Mouse (Mus musculus) cerebellum, adult (tissue): Measurements from ENCODE around the gene Igf2r.

Source experiments
- ATAC-seq: cut with Nextera tagmentation; 2 replicates; pipeline ENCODE4 v1.9.2; 2017; ENCODE audit warnings: mild to moderate bottlenecking, moderate library complexity, mixed read lengths; ENCODE audit not compliant: insufficient number of reproducible peaks, low FRiP score, low TSS enrichment

The Igf2r gene

DNA sequence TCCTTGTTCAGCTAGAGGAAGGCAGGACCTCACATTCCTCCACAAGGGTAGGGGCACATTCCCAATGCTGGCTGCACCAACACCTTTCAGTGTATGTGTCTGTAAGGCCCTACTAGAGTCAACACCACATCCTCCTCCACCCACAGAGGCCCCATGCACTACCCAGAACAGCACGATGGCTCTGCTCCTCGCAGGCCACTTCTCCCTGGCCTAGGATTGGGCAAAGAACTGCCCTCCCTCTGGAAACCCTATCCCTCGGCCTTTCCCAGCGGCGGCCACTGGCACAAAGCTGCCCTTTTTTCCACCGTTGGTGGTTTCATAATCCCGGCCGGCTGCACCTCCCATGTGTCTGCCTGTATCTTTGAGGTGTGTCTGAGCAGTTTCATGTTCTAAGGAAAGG lies 46.8 kb downstream of the Igf2r start:
- no peak for ATAC-seq

DNA sequence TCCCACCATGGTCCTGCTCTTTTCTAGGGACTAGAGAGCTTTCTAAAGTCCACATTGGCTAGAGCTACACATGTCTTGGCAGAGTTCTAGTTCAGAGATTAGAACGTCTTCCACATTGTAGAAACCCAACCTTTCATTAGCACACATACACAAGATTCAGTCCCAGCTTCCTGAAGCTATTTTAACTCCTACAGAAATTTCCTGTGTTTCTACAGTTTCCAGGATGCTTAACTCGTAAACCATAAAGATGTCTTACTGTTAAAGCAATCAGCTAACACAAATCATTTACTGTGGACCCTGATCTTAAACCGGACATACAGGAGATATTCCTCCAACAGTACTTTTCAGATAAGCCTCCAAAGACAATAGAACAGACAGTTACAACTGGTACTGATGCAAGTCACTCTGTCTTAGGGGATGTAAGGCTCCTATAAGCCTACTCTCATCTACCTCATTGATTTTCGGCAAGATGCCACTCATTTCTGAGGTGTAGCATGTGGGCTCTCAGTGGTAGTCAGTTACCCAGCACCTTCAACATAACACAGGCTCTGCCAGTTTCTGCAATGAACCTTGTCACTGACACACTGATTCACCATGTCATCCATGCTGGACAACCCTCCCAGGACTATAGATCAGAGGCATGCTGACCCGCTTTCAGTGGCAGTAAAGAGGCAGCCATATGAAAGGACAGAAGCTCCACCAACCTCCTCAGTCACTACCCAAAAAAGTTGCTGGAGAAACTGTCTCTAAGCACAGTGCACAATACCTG lies 48.2 kb downstream of the Igf2r start:
- ATAC-seq: no peak

DNA sequence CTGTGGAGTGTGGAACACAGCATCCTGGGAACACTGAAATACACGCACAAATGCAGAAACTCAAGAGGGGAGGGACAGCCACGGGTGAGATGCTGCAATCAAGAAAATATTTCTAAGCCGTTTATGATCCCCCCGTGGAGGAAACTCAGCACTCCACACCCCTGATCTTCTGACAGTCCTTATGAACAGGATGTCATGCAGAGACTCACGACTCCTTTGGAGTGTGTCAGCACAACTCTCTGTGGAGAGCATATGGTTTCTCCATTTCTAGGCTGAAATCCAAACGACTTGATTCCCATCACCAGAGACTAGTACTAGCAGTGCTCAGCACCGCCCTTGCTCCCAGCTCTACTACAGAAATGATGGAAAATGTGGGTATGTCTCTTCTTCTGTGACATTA lies 51.2 kb downstream of the Igf2r start:
- ATAC-seq: peak; percentile 84

DNA sequence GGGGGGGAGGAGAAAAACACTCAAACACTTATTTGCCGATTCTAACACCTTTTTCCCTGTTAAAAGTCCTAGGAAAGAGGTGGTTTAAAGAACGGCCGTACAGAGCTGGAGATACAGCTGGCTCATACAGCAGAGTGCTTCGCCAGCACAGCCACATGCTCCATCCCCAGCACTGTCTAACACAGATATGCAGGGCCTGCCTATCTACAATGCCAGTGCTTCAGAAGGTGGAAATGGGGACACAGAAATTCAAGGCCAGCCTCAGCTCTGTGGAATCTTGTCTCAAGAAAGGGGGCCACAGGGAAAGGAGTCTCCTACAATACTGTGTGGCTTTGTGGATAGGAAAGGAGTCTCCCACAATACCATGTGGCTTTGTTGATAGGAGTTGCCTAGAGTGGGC lies 52.0 kb downstream of the Igf2r start:
- no peak for ATAC-seq

DNA sequence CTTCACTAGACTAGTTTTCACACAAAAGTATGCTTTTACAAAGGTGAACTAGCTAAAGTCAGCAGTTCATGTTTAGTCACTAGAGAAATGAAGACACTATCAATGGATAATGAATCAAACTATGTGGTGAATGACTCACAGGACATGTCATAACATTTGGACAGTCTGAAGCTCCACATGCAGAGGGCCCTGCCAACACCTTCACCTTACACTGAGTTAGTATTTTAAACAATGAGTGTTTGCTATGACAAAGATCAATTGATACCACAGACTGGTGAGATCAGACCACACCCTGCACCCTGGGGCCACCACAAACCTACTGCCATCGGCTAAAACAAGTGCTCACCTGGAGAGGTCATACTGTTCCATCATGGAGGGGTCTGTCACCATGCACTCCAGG lies 54.4 kb downstream of the Igf2r start:
- ATAC-seq: no peak

DNA sequence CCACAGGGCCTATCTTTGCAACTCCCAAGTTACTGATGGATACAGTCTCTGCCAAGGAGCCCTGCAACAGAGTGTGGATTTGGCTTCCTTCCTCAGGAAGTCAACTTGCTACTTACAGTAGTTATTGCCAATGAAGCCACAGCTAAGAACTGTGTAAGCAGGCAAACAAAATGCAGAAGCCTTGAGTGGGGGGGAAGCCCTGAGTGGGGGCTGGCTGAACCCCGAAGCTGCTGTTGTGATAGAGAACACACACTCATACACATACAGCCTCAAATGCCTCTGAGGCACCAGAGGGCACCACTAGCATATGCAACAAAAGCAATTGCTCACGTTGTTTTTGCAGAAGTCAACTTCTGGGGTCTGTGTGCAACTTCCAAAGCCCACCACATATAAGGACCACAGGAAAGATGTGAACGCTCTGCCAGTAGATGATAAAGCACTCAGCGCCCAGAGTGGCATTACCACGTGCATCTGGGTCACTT lies 55.3 kb downstream of the Igf2r start:
- no peak for ATAC-seq

DNA sequence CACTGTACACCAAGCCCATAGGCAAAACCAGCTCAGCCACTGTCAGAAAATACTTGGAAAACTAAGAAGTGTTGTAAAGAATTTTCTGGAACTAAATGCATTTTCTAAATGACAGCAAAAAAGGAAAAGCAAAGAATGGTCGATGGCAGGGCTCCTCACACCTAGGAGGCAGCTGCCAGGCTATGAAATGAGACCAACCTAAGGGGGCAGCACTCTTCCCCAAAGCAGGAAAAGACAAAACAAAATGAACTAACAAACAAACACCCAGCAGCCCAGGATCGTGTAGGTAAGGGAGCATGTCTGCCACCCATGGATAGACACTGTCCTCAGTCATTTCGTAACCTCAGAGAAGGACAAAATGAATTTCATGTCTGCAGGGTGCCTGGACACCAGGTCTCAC lies 56.5 kb downstream of the Igf2r start:
- ATAC-seq: no peak

DNA sequence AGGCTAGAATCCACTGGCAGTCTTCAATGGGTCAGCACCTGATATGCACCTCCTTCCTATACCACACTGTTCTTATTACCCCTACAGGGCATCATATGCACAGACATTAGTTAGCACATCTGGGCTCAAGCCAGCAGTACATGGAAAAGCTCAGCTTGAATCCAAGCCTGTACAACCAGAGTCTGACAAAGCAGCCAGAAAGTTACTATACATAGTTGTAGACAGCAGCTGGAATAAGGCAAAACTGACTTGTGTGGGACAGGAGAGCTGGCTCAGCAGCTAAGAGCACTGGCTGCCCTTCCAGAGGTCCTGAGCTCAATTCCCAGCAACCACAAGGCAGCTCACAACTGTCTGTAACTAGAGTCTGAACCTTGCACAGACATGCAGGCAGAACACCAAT lies 57.3 kb downstream of the Igf2r start:
- ATAC-seq: no peak

DNA sequence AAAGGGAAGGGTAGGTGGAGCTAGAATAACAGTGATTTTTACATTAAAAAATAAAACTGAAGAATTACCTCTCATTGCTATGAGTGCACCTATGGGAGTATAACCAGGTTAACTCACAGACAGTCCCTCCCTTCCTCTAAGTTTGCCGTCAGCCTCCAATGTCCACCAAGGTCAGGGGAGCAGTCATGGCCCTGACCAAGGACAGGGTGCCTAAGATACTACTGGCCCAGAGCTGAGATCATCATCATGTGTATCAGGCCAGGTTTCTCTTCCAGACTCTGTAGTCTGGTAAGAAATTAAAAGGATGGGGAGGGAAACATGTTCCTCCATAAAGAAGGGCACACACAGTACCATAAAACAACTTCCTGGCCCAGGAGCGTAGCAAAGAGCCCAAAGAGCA lies 58.5 kb downstream of the Igf2r start:
- no peak for ATAC-seq

DNA sequence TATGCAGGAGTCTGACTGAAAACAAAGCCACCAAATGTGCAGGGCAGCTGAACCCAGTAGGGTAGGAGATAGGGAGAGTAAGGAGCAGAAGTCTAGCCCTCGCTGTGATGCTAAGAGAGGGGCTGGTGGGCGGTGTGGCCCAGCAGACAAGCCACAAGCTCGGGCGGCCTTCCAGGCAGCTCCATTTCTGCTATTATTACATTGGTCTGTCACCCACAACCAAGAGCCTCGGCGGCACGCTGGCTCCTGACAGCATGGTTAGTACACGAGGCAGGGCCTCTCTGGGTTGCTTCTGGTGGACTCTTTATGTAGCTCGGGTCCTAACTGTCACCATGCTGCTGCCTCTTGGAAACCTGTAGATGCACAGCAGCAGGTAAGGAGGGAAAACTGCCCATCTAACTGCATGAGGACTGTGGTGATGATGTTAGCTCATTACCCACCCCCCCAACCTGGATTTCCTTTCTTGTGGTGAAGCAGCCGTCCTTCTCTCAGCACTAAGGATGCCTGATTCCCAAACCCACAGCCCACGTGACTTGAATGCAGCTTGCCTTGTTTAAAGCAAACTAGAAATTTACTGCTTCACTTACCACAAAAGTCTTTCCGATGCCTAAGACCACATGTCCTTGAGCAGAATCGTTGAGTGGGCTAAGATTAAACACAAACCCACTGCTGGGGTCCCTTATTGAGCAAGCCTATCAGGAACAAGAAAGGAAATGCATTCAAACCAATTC lies 59.2 kb downstream of the Igf2r start:
- ATAC-seq: no peak

DNA sequence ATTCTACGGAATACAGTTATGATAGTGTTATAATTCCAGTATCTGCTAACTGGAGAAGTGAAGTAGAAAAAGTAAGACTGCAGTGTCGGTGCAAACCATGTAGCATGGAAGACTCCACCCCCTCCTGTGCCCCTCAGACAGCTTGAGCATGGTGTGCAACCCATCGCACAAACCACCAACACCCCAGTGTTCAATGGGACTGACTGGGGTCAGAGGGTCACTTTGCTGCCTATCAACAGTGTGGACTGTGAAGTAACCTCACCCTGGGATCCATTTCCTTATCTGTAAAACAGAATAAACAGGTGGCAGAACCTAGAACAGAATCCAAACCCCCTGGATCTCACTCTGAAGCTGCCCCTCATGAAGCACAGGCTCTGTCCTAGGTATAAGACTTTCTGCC lies 61.1 kb downstream of the Igf2r start:
- ATAC-seq: no peak

DNA sequence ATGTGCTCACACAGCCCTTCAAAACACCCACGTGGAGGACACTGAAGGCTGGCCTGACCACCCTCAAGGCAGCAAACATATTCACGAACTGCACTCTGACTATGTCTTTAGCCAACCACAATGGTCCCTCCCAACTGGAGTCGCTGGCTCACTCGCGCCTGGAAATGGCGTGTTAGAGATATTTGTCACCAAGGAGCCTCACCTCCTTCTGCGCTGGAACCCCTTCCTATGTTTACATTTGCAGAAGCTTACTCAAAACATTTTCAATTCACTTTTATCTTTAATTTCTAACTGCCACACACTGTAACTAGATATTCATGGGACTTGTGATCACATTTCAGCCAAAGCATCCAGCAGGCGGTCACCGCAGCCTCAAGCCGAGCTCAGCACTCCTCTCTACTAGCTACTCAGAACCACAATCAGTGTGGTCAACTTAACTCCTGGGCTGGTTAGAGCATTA lies 62.8 kb downstream of the Igf2r start:
- no peak for ATAC-seq

DNA sequence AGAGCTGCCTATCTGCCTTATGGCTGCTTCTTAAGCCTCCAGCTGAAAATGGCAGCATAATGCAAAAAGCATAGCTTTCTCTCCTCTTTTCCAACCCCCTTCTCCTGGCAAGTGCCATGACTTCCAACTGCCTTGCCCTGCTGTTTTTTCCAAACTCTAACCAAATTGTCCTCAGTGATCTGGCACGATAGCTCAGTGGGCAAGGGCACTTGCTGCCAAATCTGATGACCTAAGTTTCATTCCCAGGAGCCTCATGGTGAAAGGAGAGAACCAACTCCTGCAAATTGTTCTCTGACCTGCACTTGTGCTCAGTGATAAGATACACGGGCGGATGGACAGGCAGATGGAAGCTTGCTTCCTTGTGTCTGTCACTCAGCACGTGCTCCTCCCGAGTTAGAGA lies 66.6 kb downstream of the Igf2r start:
- peak; percentile 36 for ATAC-seq

DNA sequence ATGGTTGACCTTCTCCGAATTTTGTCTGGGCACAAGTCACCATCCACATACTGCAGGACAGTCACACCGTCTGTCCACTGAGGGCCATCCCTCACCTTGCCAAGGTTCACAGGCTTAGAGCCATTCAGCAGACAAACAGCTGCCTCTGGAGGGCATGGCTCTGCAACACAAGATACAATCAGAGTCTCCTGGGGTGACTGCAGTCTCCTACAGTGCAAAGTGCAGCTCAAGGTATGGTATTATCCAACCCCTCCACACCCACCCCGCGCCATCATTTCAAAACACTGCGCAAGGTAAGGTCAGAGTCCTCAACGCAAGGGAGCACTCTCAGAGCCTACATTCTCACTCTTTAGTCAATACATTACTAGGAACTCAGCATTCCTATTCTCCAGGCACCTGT lies 69.1 kb downstream of the Igf2r start:
- ATAC-seq: no peak

DNA sequence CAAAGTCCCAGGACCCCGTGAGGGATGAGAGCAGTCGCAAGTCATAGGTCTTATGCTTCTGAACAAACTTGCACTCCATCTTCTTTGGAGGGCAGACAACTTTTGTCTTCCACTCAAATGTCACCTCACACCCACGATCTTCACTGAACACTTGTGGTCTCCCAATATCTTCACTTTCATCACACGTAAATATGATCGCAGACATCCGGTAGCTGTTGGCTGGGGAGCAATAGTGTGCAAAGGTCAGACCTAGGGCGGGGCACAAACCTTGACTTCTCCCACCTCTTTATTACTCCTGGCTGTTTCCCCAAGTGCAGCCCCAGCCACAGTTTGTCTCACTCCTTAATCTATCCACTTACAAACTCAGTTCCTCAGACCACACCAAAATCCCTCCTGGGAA lies 77.6 kb downstream of the Igf2r start:
- ATAC-seq: no peak

DNA sequence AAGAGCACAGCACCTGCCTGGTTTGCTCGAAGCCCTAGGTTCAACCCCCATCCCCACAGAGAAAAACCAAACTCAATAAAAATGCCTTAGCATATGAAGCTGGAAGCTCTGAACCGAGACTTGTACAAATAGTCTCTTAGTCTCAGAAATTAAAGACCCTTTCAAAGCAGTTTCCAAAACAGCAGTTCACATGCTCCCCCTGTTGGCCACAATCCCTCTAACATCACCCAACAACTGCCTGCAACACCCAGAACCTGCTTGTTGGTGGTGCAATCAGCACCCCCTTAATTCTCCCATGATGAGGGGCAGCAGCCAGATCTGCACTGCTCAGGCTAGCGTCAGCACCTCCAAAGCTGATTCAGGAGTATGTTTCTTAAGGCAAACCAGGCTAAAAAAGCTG lies 79.9 kb downstream of the Igf2r start:
- no peak for ATAC-seq

DNA sequence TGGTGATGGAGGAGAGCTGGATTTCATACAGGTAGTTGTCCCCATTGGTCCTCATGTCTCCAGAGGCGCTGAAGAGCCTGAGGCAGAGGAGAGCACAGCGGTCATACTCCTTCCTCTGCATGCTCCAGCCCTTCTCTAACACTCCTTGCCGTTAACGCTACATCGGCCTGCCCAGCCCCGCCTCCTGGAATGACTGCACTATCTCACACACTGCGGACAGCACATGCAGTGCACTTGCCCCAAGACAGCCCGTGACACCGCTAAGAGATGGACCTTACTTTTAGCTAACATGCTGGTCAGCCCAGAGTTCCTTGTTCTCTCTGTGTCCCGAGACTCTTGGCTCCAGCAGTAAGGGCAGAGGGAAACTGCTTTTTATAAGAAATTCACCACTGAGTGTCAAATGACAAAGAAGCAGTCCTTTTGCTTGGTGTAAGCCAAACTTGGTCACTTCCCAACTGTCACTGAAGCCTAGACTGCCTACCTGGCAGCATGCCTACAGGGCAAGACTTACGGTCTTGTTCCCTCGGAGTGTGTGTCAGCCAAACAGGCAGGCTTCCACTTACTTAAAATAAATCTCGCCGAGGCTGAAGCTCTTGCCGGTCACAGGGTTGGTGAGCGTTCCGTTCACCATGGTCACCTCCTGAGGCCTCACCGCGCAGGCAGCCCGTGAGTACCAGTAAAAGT lies 80.9 kb downstream of the Igf2r start:
- peak; percentile 37 for ATAC-seq

DNA sequence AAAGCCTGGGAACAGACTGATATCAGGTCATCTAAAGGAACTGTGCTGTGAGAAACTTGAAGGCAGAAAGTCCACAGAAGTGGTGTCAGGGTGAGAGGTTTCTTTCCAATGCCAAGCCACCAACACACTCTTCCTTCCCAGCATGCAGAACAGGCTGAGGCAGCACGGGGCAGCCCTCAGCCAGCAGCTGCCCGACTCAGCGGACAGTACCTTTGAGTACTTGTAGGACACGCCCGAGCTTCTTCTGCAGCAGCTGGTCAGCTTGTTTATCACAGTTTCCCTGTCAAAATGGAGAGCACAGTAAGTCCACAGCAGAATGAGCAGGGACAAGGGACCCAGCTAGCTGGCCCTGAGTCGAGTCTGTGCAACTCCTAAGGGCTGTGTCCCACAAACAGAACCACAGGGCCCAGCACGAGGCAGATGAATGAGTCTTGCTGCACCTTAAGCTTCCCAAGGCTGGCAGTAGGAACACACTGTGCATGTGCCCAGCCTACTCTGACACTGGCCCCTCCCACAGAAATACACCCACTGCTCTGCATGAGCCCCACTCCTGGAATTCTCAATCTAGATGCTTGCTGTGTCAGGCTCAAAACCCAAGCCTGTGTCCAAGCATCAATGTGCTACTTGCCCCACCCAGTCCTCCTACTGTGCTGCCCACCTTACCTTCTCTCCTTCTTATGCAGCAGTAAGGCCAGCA lies 84.4 kb downstream of the Igf2r start:
- ATAC-seq: no peak

DNA sequence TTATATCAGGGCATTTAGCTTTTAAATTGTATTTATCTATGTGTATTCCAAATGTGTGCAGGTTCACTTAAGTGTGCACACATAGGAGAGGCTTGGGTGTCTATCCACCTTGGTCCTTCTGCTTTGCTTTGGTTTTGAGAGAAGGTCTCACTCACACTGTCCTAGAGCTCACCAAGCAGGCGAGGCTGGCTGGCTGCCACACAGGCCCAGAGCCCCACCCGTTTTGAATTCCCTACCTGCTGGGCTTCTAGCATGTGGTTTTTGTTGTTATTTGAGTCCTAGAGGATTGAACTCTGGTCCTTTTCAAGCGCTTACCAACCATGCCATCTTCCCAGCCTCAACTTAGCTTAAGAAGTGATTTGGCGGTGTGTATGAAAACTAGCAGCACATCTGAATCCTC lies 85.1 kb downstream of the Igf2r start:
- no peak for ATAC-seq

DNA sequence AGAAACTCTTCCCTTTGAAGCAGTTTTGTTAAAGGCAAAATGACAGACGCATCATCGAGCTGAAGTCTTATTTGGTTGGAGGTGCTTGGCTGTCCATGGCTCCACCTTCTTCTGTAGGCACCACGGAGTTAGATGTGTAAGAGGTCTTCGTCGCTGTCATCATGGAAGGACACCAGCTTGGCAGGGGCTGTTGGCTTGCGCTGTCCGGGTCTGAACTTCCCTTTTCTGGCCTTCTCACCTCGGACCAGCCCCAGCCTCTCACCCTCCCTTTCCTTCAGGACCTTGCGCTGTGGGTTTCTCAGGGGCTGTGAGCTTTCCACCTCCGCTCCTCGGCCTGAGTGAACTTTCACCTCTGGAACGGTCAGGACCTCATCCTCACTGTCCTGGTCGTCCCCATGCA lies 85.9 kb downstream of the Igf2r start:
- no peak for ATAC-seq

DNA sequence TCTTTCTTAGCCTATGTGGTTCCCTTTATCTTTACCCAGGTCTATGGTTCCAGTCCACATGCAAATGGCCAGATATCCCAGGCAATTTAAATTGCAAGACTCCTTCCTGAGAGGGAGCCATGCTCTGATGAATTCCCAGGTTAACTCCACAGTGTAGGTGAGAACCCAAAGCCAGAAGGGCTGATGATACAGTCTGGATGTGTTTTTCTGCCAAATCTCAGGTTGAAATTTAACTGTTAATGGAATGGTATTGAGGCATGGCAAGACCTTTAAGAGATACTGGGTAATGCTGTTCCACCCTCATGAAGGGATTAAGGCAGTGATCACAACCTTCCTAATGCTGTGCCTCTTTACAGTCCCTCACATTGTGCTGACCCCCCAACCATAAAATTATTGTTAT lies 91.2 kb downstream of the Igf2r start:
- no peak for ATAC-seq
